Mouse (Mus musculus) adrenal gland, postnatal 10 days (tissue): Measurements from ENCODE around the gene Zfp866. TPM values are rescaled to one million over a fixed set of nuclear protein-coding genes. Genes with fewer than 3 reads are reported as not detected.

Experiments
- DNase-seq: peaks from one replicate; pipeline ENCODE4 v3.0.0; 2021; ENCODE audit warnings: mixed read lengths
- total RNA-seq, 2 experiments: library from RNA; stranded (reverse); gene quantifications; 2 replicates each; pipeline ENCODE4 v1.2.3; 2021

The Zfp866 gene
- total RNA-seq, 2 experiments from 2014 or later: 17.6 to 27.2 TPM

- no peak for DNase-seq
These were observed 6.7 kb upstream of the Zfp866 start for GRCm38 (mm10) chr8:69797661-69798060.

- no peak for DNase-seq
These were observed 5.9 kb upstream of the Zfp866 start for GRCm38 (mm10) chr8:69796721-69797345.

GRCm38 (mm10) chr8:69794901-69795300 is 3.9 kb upstream of the Zfp866 start:
- no peak for DNase-seq

GRCm38 (mm10) chr8:69794096-69794495 is 3.1 kb upstream of the Zfp866 start:
- no peak for DNase-seq

GRCm38 (mm10) chr8:69793666-69794065 is 2.7 kb upstream of the Zfp866 start:
- no peak for DNase-seq

GRCm38 (mm10) chr8:69791415-69792068 is 564 bp upstream of the Zfp866 start:
- DNase-seq: peak; percentile 58

- DNase-seq: no peak
These were observed 614 bp downstream of the Zfp866 start for GRCm38 (mm10) chr8:69790364-69790763.

GRCm38 (mm10) chr8:69789731-69790130 is 1.2 kb downstream of the Zfp866 start:
- DNase-seq: no peak

GRCm38 (mm10) chr8:69789105-69789504 is 1.9 kb downstream of the Zfp866 start:
- no peak for DNase-seq

- DNase-seq: no peak
These were observed 13.9 kb downstream of the Zfp866 start for GRCm38 (mm10) chr8:69777111-69777510.

GRCm38 (mm10) chr8:69775149-69775534 is 15.8 kb downstream of the Zfp866 start:
- no peak for DNase-seq

- peak; percentile 89 for DNase-seq
These were observed 16.4 kb downstream of the Zfp866 start, which contains the start of gene Gm20422 for GRCm38 (mm10) chr8:69774503-69775148. TSS of gene Gm20422 (minus strand) at chr8:69774886.

- no peak for DNase-seq
These were observed 18.9 kb downstream of the Zfp866 start for GRCm38 (mm10) chr8:69772106-69772505.

- no peak for DNase-seq
These were observed 19.8 kb downstream of the Zfp866 start for GRCm38 (mm10) chr8:69771221-69771620.

GRCm38 (mm10) chr8:69761814-69762445 is 29.0 kb downstream of the Zfp866 start:
- DNase-seq: no peak

- DNase-seq: no peak
These were observed 32.7 kb downstream of the Zfp866 start for GRCm38 (mm10) chr8:69758316-69758715.

GRCm38 (mm10) chr8:69752437-69752836 is 38.5 kb downstream of the Zfp866 start:
- no peak for DNase-seq

- peak; percentile 98 for DNase-seq
These were observed 41.2 kb downstream of the Zfp866 start, which contains the start of gene Zfp963 for GRCm38 (mm10) chr8:69749544-69750454. TSS of gene Zfp963 (minus strand) at chr8:69749970.

- no peak for DNase-seq
These were observed 49.7 kb downstream of the Zfp866 start for GRCm38 (mm10) chr8:69741231-69741630.

GRCm38 (mm10) chr8:69740763-69741162 is 50.2 kb downstream of the Zfp866 start:
- DNase-seq: no peak

- DNase-seq: no peak
These were observed 55.5 kb downstream of the Zfp866 start for GRCm38 (mm10) chr8:69735495-69735894.

GRCm38 (mm10) chr8:69717232-69717580 is 73.8 kb downstream of the Zfp866 start:
- no peak for DNase-seq
